Mouse (Mus musculus): ENCODE results near the gene Pigx. TPM values are rescaled to one million over a fixed set of nuclear protein-coding genes. Genes with fewer than 3 reads are reported as not detected.
"Not testable (repeated sequence)": the region's sequence is repeated elsewhere in the genome, so short reads cannot be mapped to it uniquely, and the experiment has no call there.

Pigx gene
- polyA plus RNA-seq, 1 experiment: 18.1 TPM

DNA sequence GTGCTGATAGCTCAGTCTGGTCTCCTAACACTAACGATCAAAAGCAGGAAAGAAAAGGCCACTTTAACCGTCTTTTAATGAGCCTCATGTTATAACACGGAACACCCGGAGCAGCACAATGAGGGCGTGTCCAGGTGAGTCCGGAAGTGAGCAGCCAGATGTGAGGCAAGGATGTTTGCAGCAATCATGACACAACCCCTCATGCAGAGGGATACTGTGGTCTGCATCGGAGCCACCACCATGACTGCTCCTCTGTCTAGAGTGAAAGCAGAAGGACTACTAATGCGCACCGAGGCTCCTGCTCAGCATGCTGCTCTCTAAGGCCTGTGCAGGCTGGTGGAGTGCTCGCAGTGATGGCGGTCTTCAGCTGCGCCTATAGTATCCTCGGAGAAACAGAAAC is 2.8 kb upstream of the Pigx start:
- Histone ChIP-seq H3K27me3 (ENCODE audit: control insufficient read depth, insufficient read depth, low read length) (no peaks in the 10 kb centered on the region), H3K36me3 (ENCODE audit: control insufficient read depth, insufficient read depth, low read length) (no peaks in the 10 kb centered on the region; the same call in 1 of the 2 replicates), H3K4me3 (ENCODE audit: extremely low read depth, insufficient read depth, insufficient read length) (no peak overlapping the region), H3K4me1 (ENCODE audit: control insufficient read depth, insufficient read depth, insufficient read length) (no peaks in the 10 kb centered on the region; the same call in 1 of the 2 replicates), H3K27ac (ENCODE audit: insufficient read depth, low read length) (no peak overlapping the region)
- DNase-seq (ENCODE audit: low read depth in 1 of 2, low spot score in 2 of 2): no peak
- TF ChIP-seq POLR2A (IDR thresholded peaks at IDR 0.05; ENCODE audit: low read depth, low read length) (no peak), CTCF (IDR thresholded peaks at IDR 0.05; ENCODE audit: extremely low read depth, insufficient read depth, insufficient read length, insufficient replicate concordance) (no peak)
- WGBS: 81% methylated on average over 13 of the region's 13 CpGs

DNA sequence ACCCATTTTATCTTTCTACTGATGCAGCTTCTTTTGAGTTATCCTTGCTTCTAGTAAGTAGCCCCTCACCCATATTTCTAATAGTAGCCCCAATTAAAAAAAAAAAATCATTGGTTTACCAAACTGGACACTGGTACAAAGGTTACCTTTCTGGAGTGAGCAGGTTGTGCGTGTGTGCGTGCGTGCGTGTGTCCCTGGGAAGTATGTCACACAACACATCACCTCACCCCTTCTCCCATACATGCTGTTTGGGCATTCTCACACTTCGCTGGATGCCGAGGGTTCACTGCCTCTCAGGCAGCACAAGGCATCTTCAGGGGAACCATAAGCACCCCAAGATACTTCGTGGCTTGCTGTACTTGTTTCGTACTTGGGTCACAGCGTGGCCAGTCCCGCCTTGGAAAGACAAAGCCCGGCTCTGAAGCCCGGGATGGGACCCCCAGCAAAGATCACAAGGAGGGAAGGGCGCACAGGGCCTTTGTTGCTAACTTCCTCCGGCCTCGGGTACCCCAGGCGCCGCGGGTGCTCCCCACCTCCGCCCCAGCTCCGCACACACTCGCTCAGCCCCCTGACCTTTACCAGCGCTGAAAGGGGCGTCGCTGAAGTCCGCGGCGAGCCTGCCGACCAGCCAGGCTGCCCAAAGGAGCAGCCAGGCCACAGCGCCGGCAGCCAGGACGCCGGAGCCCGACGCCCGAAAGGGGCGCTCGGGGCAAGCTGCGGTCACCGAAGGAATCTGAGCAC is 473 bp downstream of the Pigx start:
- 2% methylated on average over 39 of the region's 39 CpGs for WGBS
- TF ChIP-seq CTCF (IDR thresholded peaks at IDR 0.05; ENCODE audit: extremely low read depth, insufficient read depth, insufficient read length, insufficient replicate concordance) (no peak), POLR2A (IDR thresholded peaks at IDR 0.05; ENCODE audit: low read depth, low read length) (no peak)

DNA sequence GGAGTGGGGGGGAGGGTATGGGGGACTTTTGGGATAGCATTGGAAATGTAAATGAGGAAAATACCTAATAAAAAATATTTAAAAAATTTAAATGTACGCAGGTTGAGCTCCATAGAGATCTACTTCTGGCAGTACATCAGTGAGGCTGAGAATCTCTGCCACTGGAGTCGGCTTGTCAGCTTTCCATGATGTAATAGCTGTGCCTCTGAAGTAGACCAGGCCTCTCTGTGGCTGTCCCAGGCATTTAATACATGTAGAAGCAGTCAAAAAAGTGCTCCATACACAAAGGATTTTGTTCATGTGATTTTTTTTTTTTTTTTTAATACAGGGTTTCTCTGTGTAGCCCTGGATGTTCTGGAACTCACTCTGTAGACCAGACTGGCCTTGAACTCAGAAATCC is 1.8 kb downstream of the Pigx start:
- not testable (repeated sequence) for DNase-seq (ENCODE audit: low read depth in 1 of 2, low spot score in 2 of 2); H3K36me3 ChIP-seq (ENCODE audit: control insufficient read depth, insufficient read depth, low read length); H3K27ac ChIP-seq (ENCODE audit: insufficient read depth, low read length); H3K27me3 ChIP-seq (ENCODE audit: control insufficient read depth, insufficient read depth, low read length); H3K4me3 ChIP-seq (ENCODE audit: extremely low read depth, insufficient read depth, insufficient read length); H3K4me1 ChIP-seq (ENCODE audit: control insufficient read depth, insufficient read depth, insufficient read length)
- 82% methylated on average over 2 of the region's 2 CpGs for WGBS

More for the DNA sequence above, 473 bp downstream of the Pigx start:
- no peaks in the 10 kb centered on the region for H3K27me3 ChIP-seq (ENCODE audit: control insufficient read depth, insufficient read depth, low read length)
- peak overlapping the region; percentile 77 for H3K27ac ChIP-seq (ENCODE audit: insufficient read depth, low read length)
- DNase-seq (ENCODE audit: low read depth in 1 of 2, low spot score in 2 of 2): no peak
- H3K4me1 ChIP-seq (ENCODE audit: control insufficient read depth, insufficient read depth, insufficient read length): no peaks in the 10 kb centered on the region; the same call in 1 of the 2 replicates
- H3K4me3 ChIP-seq (ENCODE audit: extremely low read depth, insufficient read depth, insufficient read length): peak overlapping the region; percentile 86
- peaks cover 1% of the 10 kb centered on the region; the same call in 1 of the 2 replicates for H3K36me3 ChIP-seq (ENCODE audit: control insufficient read depth, insufficient read depth, low read length)

DNA sequence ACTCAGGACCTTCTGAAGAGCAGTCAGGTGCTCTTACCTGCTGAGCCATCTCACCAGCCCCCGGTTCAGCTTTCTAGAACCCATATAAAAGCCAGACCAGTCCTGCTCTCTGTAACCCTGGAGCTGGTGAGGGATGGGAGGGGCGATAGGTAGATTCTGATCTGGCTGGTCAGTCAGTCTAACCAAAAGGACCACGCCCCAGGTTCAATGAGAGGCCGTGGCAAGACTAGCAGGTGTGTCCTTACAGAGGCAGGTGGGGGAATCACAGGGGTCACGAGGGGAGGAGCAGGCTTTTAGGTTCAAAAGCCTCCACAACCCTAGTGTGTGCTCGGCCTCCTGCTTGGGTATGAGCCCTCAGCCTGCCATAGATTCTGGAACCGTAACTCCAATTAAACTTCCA is 8.1 kb downstream of the Pigx start:
- Histone ChIP-seq H3K4me1 (ENCODE audit: control insufficient read depth, insufficient read depth, insufficient read length) (no peaks in the 10 kb centered on the region; the same call in 1 of the 2 replicates), H3K4me3 (ENCODE audit: extremely low read depth, insufficient read depth, insufficient read length) (no peak overlapping the region), H3K27ac (ENCODE audit: insufficient read depth, low read length) (no peak overlapping the region), H3K27me3 (ENCODE audit: control insufficient read depth, insufficient read depth, low read length) (no peaks in the 10 kb centered on the region), H3K36me3 (ENCODE audit: control insufficient read depth, insufficient read depth, low read length) (peaks cover 15% of the 10 kb centered on the region)
- 92% methylated on average over 7 of the region's 7 CpGs for WGBS
- TF ChIP-seq POLR2A (IDR thresholded peaks at IDR 0.05; ENCODE audit: low read depth, low read length): no peak
- TF ChIP-seq CTCF (IDR thresholded peaks at IDR 0.05; ENCODE audit: extremely low read depth, insufficient read depth, insufficient read length, insufficient replicate concordance): no peak
- DNase-seq (ENCODE audit: low read depth in 1 of 2, low spot score in 2 of 2): no peak

GRCm38 (mm10) chr16:32087629-32088443 is 11.7 kb downstream of the Pigx start:
- 0 out of 2 replicates have a peak overlapping the region, but pooled peaks have one; percentile 3 for H3K4me3 ChIP-seq (ENCODE audit: extremely low read depth, insufficient read depth, insufficient read length)
- H3K4me1 ChIP-seq (ENCODE audit: control insufficient read depth, insufficient read depth, insufficient read length): no peaks in the 10 kb centered on the region; the same call in 1 of the 2 replicates
- H3K27me3 ChIP-seq (ENCODE audit: control insufficient read depth, insufficient read depth, low read length): no peaks in the 10 kb centered on the region
- 21% methylated on average over 17 of the region's 17 CpGs for WGBS
- H3K27ac ChIP-seq (ENCODE audit: insufficient read depth, low read length): peak overlapping the region; percentile 81
- peaks cover 19% of the 10 kb centered on the region for H3K36me3 ChIP-seq (ENCODE audit: control insufficient read depth, insufficient read depth, low read length)
- DNase-seq (ENCODE audit: low read depth in 1 of 2, low spot score in 2 of 2): peak in 1 of 2 experiments; percentile 37
- no peak for TF ChIP-seq CTCF (IDR thresholded peaks at IDR 0.05; ENCODE audit: extremely low read depth, insufficient read depth, insufficient read length, insufficient replicate concordance)
- no peak for TF ChIP-seq POLR2A (IDR thresholded peaks at IDR 0.05; ENCODE audit: low read depth, low read length)

DNA sequence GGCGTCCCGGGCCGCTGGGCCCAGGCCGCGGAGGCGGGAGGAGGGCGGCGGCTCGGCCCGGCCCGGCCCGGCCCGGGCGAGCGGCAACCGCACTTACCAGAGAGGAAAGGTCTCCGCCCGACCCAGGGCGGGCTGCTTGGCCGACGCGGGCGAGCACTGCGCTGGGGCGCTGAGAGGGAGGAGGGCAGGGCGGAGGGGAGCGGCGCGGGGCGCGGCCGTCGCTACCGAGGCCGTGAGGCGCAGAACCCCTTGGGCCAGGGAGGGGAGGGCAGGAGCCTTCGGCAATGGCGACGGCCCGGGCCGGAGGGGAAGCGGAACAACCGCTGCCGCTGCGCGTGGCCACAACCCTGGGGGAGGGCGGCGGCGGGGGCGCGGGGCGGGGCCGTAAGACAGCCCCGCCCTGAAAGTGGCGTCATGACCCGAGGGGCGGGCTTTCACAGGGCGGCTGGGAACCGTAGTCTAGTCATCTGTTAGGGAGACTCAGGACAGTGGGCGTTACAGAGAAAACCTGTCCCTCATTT is 20.5 kb downstream of the Pigx start, which contains the start of gene Pak2:
Gene Pak2 (minus strand): TSS at position 352 of the 521 bp plus-strand sequence.
- TF ChIP-seq CTCF (IDR thresholded peaks at IDR 0.05; ENCODE audit: extremely low read depth, insufficient read depth, insufficient read length, insufficient replicate concordance) (no peak), POLR2A (IDR thresholded peaks at IDR 0.05; ENCODE audit: low read depth, low read length) (peak; percentile 87)
- Histone ChIP-seq H3K27ac (ENCODE audit: insufficient read depth, low read length) (peak within 1 kb of the TSS; percentile 99), H3K4me3 (ENCODE audit: extremely low read depth, insufficient read depth, insufficient read length) (peak within 1 kb of the TSS; percentile 97), H3K4me1 (ENCODE audit: control insufficient read depth, insufficient read depth, insufficient read length) (peaks cover 6% of the 10 kb centered on the region; the same call in 1 of the 2 replicates), H3K36me3 (ENCODE audit: control insufficient read depth, insufficient read depth, low read length) (0 out of 2 replicates have a peak, but pooled peaks cover 2% of the 10 kb centered on the region), H3K27me3 (ENCODE audit: control insufficient read depth, insufficient read depth, low read length) (no peaks in the 10 kb centered on the region)
- WGBS: under 1% methylated on average over 49 of the region's 60 CpGs
- DNase-seq (ENCODE audit: low read depth in 1 of 2, low spot score in 2 of 2): peak; percentile 74 to 84
